Mouse (Mus musculus) macrophage (primary cell): Measurements from ENCODE around the gene Cacna1c. TPM values are rescaled to one million over a fixed set of nuclear protein-coding genes. Genes with fewer than 3 reads are reported as not detected.

Experiments used
- H3K27ac ChIP-seq: fragments of 350-480 bp; formaldehyde crosslinking; 2 replicates; pipeline ENCODE4 v1.9.0; 2021
- H3K36me3 ChIP-seq: fragments of 350-480 bp; formaldehyde crosslinking; 2 replicates; pipeline ENCODE4 v1.9.0; 2021; ENCODE audit errors: inconsistent target
- H3K4me3 ChIP-seq: fragments of 350-480 bp; formaldehyde crosslinking; 2 replicates; pipeline ENCODE4 v1.9.0; 2021; ENCODE audit errors: inconsistent target
- H3K79me2 ChIP-seq: fragments of 350-480 bp; formaldehyde crosslinking; 2 replicates; pipeline ENCODE4 v1.9.0; 2021; ENCODE audit errors: inconsistent target
- WGBS: methylation state at CpG from one replicate; pipeline ENCODE4 v1.1.7; 2026; ENCODE audit warnings: inconsistent platforms; ENCODE audit not compliant: missing documents; 5-methylcytosine and 5-hydroxymethylcytosine counted together
- polyA plus RNA-seq: library from polyadenylated mRNA; stranded (reverse); fragments of 250-400 nt; gene quantifications from 3 replicates; pipeline ENCODE4 v1.2.4, GENCODE M21; 2018; ENCODE audit warnings: inconsistent platforms

The Cacna1c gene
- polyA plus RNA-seq, 1 experiment from 2014 or later: not detected

- no peak overlapping the region for H3K4me3 ChIP-seq
- 91% methylated on average over 12 of the region's 12 CpGs for WGBS
Measured at GRCm38 (mm10) chr6:119081650-119082049, 114.6 kb downstream of the Cacna1c start.

GRCm38 (mm10) chr6:119079626-119080025, 116.6 kb downstream of the Cacna1c start:
- Histone ChIP-seq H3K36me3 (no peaks in the 10 kb centered on the region), H3K27ac (no peak overlapping the region), H3K79me2 (no peaks in the 10 kb centered on the region), H3K4me3 (no peak overlapping the region)
- WGBS: 96% methylated on average over 8 of the region's 8 CpGs

More at GRCm38 (mm10) chr6:119081650-119082049, 114.6 kb downstream of the Cacna1c start:
- Histone ChIP-seq H3K36me3 (no peaks in the 10 kb centered on the region), H3K79me2 (no peaks in the 10 kb centered on the region), H3K27ac (no peak overlapping the region)

GRCm38 (mm10) chr6:119078912-119079311, 117.3 kb downstream of the Cacna1c start:
- H3K79me2 ChIP-seq: no peaks in the 10 kb centered on the region
- H3K36me3 ChIP-seq: no peaks in the 10 kb centered on the region
- WGBS: 85% methylated on average over 9 of the region's 9 CpGs
- H3K4me3 ChIP-seq: no peak overlapping the region
- H3K27ac ChIP-seq: no peak overlapping the region

GRCm38 (mm10) chr6:119077231-119077630, 119.0 kb downstream of the Cacna1c start:
- no peaks in the 10 kb centered on the region for H3K36me3 ChIP-seq
- no peaks in the 10 kb centered on the region for H3K79me2 ChIP-seq
- WGBS: 85% methylated on average over 6 of the region's 6 CpGs
- H3K4me3 ChIP-seq: no peak overlapping the region
- H3K27ac ChIP-seq: no peak overlapping the region

GRCm38 (mm10) chr6:119073419-119074071, 122.7 kb downstream of the Cacna1c start:
- WGBS: 85% methylated on average over 13 of the region's 14 CpGs
- Histone ChIP-seq H3K79me2 (no peaks in the 10 kb centered on the region), H3K36me3 (no peaks in the 10 kb centered on the region), H3K27ac (no peak overlapping the region), H3K4me3 (no peak overlapping the region)

- Histone ChIP-seq H3K79me2 (no peaks in the 10 kb centered on the region), H3K27ac (no peak overlapping the region), H3K4me3 (no peak overlapping the region), H3K36me3 (no peaks in the 10 kb centered on the region)
- 80% methylated on average over 7 of the region's 7 CpGs for WGBS
Measured at GRCm38 (mm10) chr6:119072772-119073171, 123.4 kb downstream of the Cacna1c start.

GRCm38 (mm10) chr6:119070771-119071170, 125.4 kb downstream of the Cacna1c start:
- H3K27ac ChIP-seq: no peak overlapping the region
- H3K79me2 ChIP-seq: no peaks in the 10 kb centered on the region
- H3K36me3 ChIP-seq: no peaks in the 10 kb centered on the region
- WGBS: 84% methylated on average over 4 of the region's 4 CpGs
- H3K4me3 ChIP-seq: no peak overlapping the region

GRCm38 (mm10) chr6:119070351-119070750, 125.9 kb downstream of the Cacna1c start:
- 90% methylated on average over 3 of the region's 3 CpGs for WGBS
- Histone ChIP-seq H3K4me3 (no peak overlapping the region), H3K36me3 (no peaks in the 10 kb centered on the region), H3K27ac (no peak overlapping the region), H3K79me2 (no peaks in the 10 kb centered on the region)

- Histone ChIP-seq H3K4me3 (no peak overlapping the region), H3K36me3 (no peaks in the 10 kb centered on the region), H3K79me2 (no peaks in the 10 kb centered on the region), H3K27ac (no peak overlapping the region)
- 89% methylated on average over 4 of the region's 5 CpGs for whole genome bisulfite sequencing
Measured at GRCm38 (mm10) chr6:119069145-119069544, 127.1 kb downstream of the Cacna1c start.

GRCm38 (mm10) chr6:119068650-119069049, 127.6 kb downstream of the Cacna1c start:
- 73% methylated on average over 4 of the region's 4 CpGs for WGBS
- no peaks in the 10 kb centered on the region for H3K36me3 ChIP-seq
- no peak overlapping the region for H3K4me3 ChIP-seq
- H3K27ac ChIP-seq: no peak overlapping the region
- H3K79me2 ChIP-seq: no peaks in the 10 kb centered on the region

- no peaks in the 10 kb centered on the region for H3K79me2 ChIP-seq
- 82% methylated on average over 5 of the region's 5 CpGs for WGBS
- H3K4me3 ChIP-seq: no peak overlapping the region
- no peaks in the 10 kb centered on the region for H3K36me3 ChIP-seq
- no peak overlapping the region for H3K27ac ChIP-seq
Measured at GRCm38 (mm10) chr6:119064961-119065360, 131.3 kb downstream of the Cacna1c start.

- WGBS: 89% methylated on average over 9 of the region's 9 CpGs
- Histone ChIP-seq H3K4me3 (no peak overlapping the region), H3K36me3 (no peaks in the 10 kb centered on the region), H3K79me2 (no peaks in the 10 kb centered on the region), H3K27ac (no peak overlapping the region)
Measured at GRCm38 (mm10) chr6:119064430-119064829, 131.8 kb downstream of the Cacna1c start.

GRCm38 (mm10) chr6:119062695-119063094, 133.5 kb downstream of the Cacna1c start:
- H3K27ac ChIP-seq: no peak overlapping the region
- no peaks in the 10 kb centered on the region for H3K36me3 ChIP-seq
- H3K79me2 ChIP-seq: no peaks in the 10 kb centered on the region
- H3K4me3 ChIP-seq: no peak overlapping the region

GRCm38 (mm10) chr6:119058896-119059295, 137.3 kb downstream of the Cacna1c start:
- Histone ChIP-seq H3K79me2 (no peaks in the 10 kb centered on the region), H3K27ac (no peak overlapping the region), H3K4me3 (no peak overlapping the region), H3K36me3 (no peaks in the 10 kb centered on the region)
- 73% methylated on average over 3 of the region's 3 CpGs for WGBS

GRCm38 (mm10) chr6:119058461-119058860, 137.8 kb downstream of the Cacna1c start:
- Histone ChIP-seq H3K4me3 (no peak overlapping the region), H3K79me2 (no peaks in the 10 kb centered on the region), H3K36me3 (no peaks in the 10 kb centered on the region), H3K27ac (no peak overlapping the region)
- WGBS: 85% methylated on average over 8 of the region's 8 CpGs

GRCm38 (mm10) chr6:119057076-119057479, 139.1 kb downstream of the Cacna1c start:
- Histone ChIP-seq H3K36me3 (no peaks in the 10 kb centered on the region), H3K4me3 (no peak overlapping the region), H3K79me2 (no peaks in the 10 kb centered on the region), H3K27ac (no peak overlapping the region)
- 94% methylated on average over 15 of the region's 15 CpGs for WGBS
